Mouse (Mus musculus) brain, embryonic 18.5 days (tissue): Measurements from ENCODE around the gene Zfp414.
"Not testable (repeated sequence)": the region's sequence is repeated elsewhere in the genome, so short reads cannot be mapped to it uniquely, and the experiment has no call there.

ENCODE experiments used
- DNase-seq: peaks from one replicate; pipeline ENCODE4 v3.0.0-alpha.2; 2012; ENCODE audit warnings: low read depth, low spot score

The Zfp414 gene

GRCm38 (mm10) chr17:33628621-33629486, at the start of gene Zfp414:
Zfp414 (plus strand) TSS chr17:33629090.
- peak; percentile 89 for DNase-seq

DNA sequence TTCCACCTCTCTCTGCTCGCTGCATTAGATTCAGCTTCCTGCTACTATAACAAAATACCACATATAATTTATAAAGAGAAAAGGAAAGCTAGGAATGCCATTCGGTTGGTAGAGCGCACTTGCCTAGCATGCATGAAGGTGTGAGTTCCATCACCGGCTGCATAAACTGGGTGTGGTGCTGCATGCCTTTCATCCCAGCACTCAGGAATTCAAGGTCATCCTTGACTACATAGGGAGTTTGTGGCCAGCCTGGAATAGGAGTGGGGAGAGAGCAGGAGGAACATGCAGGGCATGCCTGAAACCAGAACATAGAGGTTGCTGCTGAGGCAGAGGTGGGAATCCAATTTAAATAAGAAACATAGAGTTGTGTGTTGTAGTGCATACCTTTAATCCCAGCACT, 44.8 kb upstream of the Zfp414 start:
- DNase-seq, result no peak

- DNase-seq, result no peak
Measured at GRCm38 (mm10) chr17:33586011-33586410, 42.9 kb upstream of the Zfp414 start.

DNA sequence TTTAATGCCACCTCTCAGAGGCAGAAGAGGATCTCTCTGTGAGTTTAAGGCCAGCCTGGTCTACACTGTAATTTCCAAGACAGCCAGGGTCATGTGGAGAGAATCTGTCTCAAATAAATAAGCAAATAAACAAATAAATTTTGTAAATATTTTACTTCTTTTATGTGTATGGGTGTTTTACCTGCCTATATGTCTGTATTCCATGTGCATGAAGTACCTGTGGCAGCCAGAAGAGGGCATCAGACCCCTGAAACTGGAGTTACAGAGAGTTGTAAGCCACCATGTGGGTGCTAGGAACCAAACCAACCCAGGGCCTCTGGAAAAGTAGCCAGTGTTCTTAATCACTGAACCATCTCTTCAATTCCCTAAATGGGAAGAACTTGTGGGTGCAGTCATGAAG, 31.6 kb upstream of the Zfp414 start:
- no peak for DNase-seq

GRCm38 (mm10) chr17:33598506-33598905, 30.4 kb upstream of the Zfp414 start:
- DNase-seq, result no peak

- DNase-seq, result no peak
Measured at GRCm38 (mm10) chr17:33599836-33600475, 28.9 kb upstream of the Zfp414 start.

DNA sequence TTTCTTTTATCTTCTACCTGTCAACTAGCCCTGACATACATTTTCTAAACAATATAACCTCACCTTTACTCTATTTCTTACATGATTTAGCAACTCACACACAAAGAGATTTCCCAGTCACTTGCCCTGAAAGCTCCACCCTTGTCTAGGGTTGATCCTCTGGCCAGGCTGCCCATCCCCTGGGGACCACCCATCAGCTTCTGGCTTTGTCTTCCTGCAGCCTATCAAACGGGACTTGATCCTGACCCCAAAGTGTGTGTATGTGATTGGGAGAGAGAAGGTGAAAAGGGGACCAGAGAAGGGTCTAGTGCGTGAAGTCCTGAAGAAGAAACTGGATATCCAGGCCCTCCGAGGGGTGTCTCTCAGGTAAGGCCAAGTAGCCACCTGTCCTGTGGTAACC, 28.1 kb upstream of the Zfp414 start:
- no peak for DNase-seq

DNA sequence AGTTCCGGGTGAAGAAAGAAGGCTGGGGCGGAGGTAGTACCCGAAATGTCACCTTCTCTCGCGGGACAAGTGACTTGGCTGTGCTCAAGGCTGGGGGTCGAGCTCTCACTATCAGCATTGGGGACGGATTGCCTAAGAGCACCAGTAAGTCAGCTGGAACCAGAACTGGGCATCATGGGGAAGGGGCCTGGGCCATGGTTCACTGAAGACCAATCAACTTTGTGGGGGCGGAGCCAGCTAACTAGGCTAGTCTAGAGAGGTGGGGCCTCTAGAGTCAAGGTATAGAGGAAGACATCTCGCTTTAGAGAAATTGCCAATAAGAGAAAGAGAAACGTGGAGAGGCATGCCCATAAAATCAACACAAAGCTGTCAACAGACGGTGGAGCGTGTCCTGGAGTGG, 26.9 kb upstream of the Zfp414 start:
- DNase-seq, result no peak

DNA sequence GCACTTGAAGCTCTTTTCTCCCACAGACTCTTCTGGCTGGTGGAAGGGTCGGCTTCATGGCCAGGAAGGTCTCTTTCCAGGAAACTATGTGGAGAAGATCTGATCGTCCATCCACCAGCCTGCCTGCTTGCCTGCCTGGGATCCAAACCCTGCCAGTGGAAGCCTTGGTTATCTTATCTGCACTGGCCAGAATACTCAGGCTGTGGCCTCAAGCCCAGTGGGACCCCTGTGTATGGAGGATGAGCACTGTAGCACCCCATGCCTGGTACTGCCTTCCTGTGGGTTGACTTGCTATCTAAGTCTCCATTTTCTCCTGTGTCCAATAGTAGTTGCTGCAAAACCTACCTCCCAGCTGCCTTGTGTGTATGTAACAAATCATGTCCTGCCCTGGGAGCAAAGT, 21.6 kb upstream of the Zfp414 start:
- DNase-seq, result no peak

GRCm38 (mm10) chr17:33610548-33610947, 18.3 kb upstream of the Zfp414 start:
- DNase-seq, result no peak

GRCm38 (mm10) chr17:33613726-33614125, 15.2 kb upstream of the Zfp414 start:
- not testable (repeated sequence) for DNase-seq

DNA sequence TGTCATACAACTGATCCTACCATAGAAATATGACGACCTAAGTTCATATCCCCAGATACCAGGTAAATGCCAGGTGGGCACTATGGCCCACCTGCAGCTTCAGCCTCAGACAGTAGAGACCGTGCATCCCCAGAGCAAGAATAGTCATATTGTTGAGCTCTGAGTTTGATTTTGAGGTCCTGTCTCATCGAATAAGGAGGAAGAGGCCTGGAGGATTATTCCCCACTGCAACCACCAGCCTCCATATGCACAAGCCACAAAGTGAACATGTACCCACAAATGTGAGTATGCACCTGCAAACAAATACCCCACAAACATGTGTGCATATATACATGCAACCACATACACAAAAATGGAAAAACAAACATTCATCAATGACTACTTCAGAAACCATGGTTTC, 1.6 kb upstream of the Zfp414 start:
- DNase-seq, result no peak

DNA sequence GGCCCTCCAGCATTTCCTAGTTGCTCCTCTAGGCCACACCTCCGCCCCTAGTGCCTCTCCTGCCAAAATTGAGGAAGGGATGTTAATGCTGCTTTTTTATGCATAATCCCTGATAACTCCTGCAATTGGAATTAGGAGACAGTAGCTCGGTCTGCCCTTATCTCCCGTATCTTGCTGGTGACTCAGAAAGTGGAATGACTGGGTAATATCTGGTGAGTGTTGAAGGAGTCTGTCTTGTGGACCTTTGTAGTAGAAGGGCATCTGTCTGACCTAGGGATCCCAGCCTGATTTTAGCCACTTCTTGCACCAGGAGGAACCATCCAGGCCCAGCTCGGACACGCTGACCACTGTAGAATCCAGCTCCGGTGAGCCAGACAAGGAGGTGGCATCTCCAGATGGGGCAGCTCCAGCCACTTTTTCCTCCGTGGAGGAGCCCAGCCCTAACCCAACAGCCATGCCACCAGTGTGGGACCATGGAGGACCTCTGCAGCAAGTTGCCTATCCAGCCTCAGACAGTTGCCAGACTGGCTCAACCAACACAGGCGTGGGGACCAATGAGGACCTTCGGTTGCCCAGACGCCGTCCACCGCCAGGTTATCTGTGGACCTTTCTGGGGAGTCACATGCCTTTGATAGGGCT, 716 bp downstream of the Zfp414 start:
- DNase-seq, result no peak

DNA sequence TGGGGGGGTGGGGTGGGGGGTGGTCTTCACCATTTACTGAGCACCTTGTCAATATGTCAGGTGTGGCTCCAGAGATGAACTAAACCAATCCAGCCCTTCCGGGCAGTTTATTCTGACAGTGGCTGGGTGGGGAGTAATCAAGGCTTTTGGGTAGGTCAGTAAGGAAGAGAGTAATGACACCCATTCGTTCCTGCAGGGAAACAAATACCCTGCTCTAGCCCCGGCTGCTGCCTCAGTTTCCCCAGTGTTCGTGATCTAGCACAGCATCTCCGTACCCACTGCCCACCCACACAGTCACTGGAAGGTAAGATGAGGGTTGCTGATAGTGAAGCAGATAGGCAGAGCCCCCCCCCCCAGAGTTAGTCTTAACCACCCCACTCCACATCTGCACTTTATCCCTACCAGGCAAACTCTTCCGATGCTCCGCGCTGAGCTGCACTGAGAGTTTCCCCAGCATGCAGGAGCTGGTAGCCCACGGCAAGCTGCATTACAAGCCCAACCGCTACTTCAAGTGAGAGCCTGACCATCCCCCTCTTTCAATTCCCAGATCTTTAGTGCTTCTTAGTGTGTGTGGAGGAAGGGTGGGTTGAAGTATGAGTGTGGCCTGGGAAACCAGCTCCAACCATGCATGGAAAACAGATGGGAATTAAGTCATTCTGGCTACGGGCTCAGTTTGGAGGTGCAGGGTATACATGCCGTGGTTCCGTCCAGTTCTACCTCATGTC, 1.4 kb downstream of the Zfp414 start:
- no peak for DNase-seq

DNA sequence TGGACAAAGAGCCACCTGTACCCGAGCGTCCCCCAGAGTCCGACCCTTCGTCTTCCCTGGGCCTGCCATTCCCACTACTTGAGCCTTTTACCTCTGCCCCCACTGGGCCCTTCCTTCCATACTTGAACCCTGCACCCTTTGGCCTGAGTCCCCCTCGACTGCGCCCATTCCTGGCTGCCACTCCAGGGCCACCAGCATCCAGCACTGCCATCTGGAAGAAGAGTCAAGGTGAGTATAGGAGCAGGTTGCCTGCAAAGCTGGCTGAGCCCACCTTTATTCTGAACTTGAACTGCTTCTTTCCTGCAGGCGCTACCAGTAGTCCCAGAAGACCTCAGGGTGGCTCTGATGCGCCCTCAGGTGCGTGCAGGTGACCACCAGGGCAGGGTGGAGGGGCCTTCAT, 2.3 kb downstream of the Zfp414 start:
- DNase-seq, result no peak

DNA sequence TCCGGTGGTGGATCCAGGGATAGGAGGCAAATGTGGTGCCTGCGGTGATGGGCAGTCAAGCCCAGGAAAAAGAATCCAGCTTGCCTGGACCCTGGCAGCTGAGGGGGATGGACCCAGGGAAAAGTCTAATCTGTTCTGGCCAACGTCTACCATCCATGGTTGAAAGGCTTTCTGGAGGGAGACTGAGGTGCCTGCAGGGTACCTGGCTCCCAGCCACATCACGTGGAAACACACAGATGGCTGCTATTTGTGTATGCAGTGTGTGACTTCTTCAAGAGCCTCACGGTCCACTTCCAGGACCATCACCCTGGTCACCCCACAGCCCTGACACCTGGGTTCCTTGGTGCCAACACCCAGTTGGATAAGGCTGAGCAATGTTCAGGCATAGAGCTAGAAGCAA, 2.9 kb downstream of the Zfp414 start:
- no peak for DNase-seq

GRCm38 (mm10) chr17:33637038-33637437, 8.1 kb downstream of the Zfp414 start:
- no peak for DNase-seq

DNA sequence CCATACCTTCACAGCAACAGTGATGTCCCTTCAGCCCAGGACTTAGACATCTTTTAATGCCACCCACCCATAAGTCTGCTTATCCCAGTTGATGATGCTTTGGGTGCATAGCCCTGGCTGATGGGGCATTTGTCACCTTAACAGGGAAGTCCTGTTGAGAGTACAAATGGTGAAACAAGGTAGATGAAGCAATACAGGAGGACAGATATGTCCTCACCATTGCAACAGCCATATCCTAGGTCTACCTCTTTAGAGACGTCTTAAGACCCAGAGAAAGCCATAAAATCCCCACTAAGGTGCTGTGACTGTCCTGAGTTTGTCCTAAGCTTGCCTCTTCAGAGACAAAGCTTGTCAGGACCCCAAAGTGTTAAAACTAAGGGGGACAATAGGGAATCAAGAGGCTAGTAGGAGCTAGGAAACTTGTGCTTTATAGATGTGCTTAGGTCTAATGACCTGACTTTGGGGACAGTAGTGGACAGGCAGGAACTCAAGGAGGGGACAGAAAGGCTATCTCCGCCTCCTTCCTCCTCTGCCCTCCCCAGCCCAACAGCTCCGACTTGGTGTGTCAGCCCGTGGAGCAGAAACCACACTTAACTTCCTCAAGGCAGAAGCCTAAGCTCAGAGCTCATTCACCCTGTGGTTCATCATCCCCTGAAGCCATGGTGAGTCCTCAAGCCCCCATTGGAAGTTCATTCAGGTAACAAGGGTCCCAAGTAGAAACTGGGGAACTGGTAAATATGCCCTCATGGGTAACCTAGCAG, 8.8 kb downstream of the Zfp414 start, which contains the start of gene Pram1:
Pram1 (plus strand) TSS at position 541 of the 761 bp plus-strand sequence.
- DNase-seq, result no peak

- DNase-seq, result no peak
Measured at GRCm38 (mm10) chr17:33639743-33640142, 10.9 kb downstream of the Zfp414 start.

GRCm38 (mm10) chr17:33644068-33644467, 15.2 kb downstream of the Zfp414 start:
- no peak for DNase-seq

- DNase-seq, result no peak
Measured at GRCm38 (mm10) chr17:33645073-33645472, 16.2 kb downstream of the Zfp414 start.
